Mouse (Mus musculus) liver, embryonic 14.5 days (tissue): ENCODE measurements at regions not wholly inside any gene's neighbourhood (a gene's known extent, or its start where the extent isn't known, plus 50 kb on each side); places are given as distances from the start of the nearest gene placed in this dataset.

ENCODE experiments used
- CTCF ChIP-seq: IDR thresholded peaks from 2 replicates; pipeline ENCODE4 v1.5.1; 2016; ENCODE audit warnings: antibody characterized with exemption, low read depth, control low read depth
- EP300 ChIP-seq: IDR thresholded peaks from 2 replicates; pipeline ENCODE4 v1.6.1; 2016; ENCODE audit warnings: antibody characterized with exemption, low read depth

DNA sequence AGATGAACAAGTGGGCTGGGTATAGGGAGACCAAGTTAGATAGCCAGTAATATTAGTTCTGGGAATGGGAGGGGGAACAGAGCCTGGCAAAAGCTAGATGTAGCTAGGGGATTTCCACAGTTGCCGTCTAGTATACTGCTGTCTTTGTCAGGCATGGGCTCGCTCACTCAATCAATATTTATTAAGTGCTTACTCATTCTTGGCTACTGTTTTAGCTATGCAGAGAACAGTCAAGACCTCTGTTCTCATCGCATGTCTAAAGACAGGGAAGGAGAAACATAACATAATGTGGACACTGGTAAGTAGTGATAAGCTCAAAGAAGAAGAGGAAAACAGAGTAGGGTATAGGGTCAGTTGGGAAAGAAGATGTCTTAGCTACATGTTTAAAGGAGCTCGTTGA is 173.4 kb downstream of the Gm5426 start:
- TF ChIP-seq CTCF (no peak), EP300 (no peak)
